Mouse (Mus musculus): ENCODE results near the gene Wdfy4.

DNA sequence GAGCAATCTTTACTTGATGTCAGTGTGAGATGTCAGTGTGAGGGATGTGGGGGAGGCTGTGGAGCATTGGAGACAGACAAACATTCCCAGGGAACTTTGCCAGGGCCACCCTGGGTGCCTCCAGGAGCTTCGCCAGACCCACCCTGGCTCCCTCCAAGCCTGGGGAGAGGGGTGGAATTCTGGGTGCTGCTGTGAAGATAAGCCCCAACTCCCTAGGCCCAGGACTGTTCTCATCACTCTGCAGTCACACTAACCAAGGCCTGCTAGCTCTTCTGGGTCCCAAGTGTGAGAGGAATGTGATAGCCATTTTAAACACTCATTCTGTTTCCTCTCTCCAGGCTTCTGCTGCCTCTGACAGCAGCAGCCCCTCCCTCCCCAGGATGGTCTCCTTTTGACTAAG, 177.7 kb downstream of the Wdfy4 start:
- TF ChIP-seq CTCF (IDR thresholded peaks at IDR 0.05) = no peak
- no peak for TF ChIP-seq POLR2A (IDR thresholded peaks at IDR 0.05; ENCODE audit: insufficient read depth, low read depth, low read length)
